Mouse (Mus musculus) T-helper 1 cell (primary cell): ENCODE results near the gene Taar7a.

Experiments
- in situ Hi-C: fragments of 300-600 bp; cut with MboI, MseI; formaldehyde crosslinking; loops from one replicate; pipeline ENCODE4 v1.15.1; 2025; ENCODE audit warnings: high pct_unique_total_duplicates

Gene Taar7a

DNA sequence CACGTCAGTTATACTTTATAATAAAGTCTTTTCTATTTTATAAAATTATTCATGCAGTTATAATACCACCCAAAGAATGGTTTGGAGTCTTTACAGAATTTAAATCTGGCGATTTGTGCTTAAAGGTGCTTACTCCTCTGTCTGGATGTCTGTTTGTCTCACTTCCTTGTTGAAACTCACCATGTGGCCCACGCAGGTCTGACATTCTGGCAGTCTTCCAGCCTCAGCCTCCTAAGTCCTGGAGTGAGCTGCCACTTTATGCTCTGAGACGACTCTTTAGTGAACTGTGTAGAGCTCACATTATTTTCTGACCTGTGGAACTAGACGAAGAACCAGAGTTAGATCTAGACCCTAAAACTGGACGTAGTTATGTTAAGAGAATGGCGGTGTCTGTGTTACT, 45.3 kb downstream of the Taar7a start:
- in situ Hi-C loops, result no loop called here

DNA sequence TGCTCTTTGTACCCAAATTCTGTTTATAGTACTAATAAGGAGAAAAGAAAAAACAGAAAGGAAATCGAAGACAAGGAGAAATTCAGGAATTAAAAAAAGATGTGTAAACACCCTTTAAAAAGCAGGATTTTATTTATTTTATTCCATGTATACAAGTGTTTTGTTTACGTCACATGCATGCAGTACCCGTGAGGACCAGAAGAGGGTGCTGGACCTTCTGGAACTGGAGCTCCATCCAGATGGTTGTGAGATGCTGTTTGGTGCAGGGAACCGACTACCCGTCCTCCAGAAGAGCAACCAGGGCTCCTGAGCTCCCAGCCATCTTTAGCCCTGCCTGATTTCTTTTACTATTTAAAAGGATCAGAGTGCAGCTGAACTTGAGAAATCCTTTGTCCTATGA, 50.8 kb downstream of the Taar7a start:
- in situ Hi-C loops, result no loop called here
